Mouse (Mus musculus) embryonic facial prominence, embryonic 12.5 days (tissue): ENCODE data around the gene Wrap53. TPM values are rescaled to one million over a fixed set of nuclear protein-coding genes. Genes with fewer than 3 reads are reported as not detected.

Source experiments
- polyA plus RNA-seq: library from polyadenylated mRNA; unstranded; fragments of >200 nt; fragmentation: Nextera tagmentation; extraction: Ambion mirVana; gene quantifications from 2 replicates; pipeline ENCODE4 v1.2.1, GENCODE M21; 2016

The Wrap53 gene
- polyA plus RNA-seq, 1 experiment from 2014 or later: 29.4 TPM

Other genes with a start within 250 kb of the Wrap53 start
- 24.1 and 25.0 TPM in 2 replicates for gene Rnf227, start 239.8 kb downstream of the Wrap53 start, polyA plus RNA-seq
- 130 and 135 TPM in 2 replicates for gene Chd3, start 210.8 kb downstream of the Wrap53 start, polyA plus RNA-seq
- gene Naa38, start 184.8 kb downstream of the Wrap53 start, polyA plus RNA-seq: 126 and 129 TPM in 2 replicates
- 44.6 and 50.0 TPM in 2 replicates for gene Cyb5d1, start 184.6 kb downstream of the Wrap53 start, polyA plus RNA-seq
- 18.1 and 21.3 TPM in 2 replicates for gene Tmem88, start 182.0 kb downstream of the Wrap53 start, polyA plus RNA-seq
- 42.3 and 43.4 TPM in 2 replicates for gene Kdm6b, start 166.6 kb downstream of the Wrap53 start, polyA plus RNA-seq
- gene Dnah2, start 31.1 kb downstream of the Wrap53 start, polyA plus RNA-seq: 2.4 and 2.8 TPM in 2 replicates
- 57.0 and 61.9 TPM in 2 replicates for gene Efnb3, start 20.1 kb downstream of the Wrap53 start, polyA plus RNA-seq
- gene Trp53, start 104 bp upstream of the Wrap53 start, polyA plus RNA-seq: 159 and 161 TPM in 2 replicates
- 4.2 and 5.3 TPM in 2 replicates for gene Atp1b2, start 25.7 kb upstream of the Wrap53 start, polyA plus RNA-seq
- not detected in 2 replicates for gene Shbg, start 37.6 kb upstream of the Wrap53 start, polyA plus RNA-seq
- 25.4 and 25.8 TPM in 2 replicates for gene Sat2, start 41.8 kb upstream of the Wrap53 start, polyA plus RNA-seq
- 52.2 and 58.4 TPM in 2 replicates for gene Fxr2, start 52.7 kb upstream of the Wrap53 start, polyA plus RNA-seq
- 0.36 TPM in 1 of 2 replicates, not detected in the other for gene Sox15, start 75.1 kb upstream of the Wrap53 start, polyA plus RNA-seq
- 63.3 and 67.9 TPM in 2 replicates for gene Mpdu1, start 82.4 kb upstream of the Wrap53 start, polyA plus RNA-seq
- gene Cd68, start 85.9 kb upstream of the Wrap53 start, polyA plus RNA-seq: 8.0 and 8.5 TPM in 2 replicates
- 561 and 632 TPM in 2 replicates for gene Eif4a1, start 92.2 kb upstream of the Wrap53 start, polyA plus RNA-seq
- 134 and 147 TPM in 2 replicates for gene Senp3, start 101.8 kb upstream of the Wrap53 start, polyA plus RNA-seq
- 0.50 TPM in 2 replicates for gene Tnfsf13, start 105.5 kb upstream of the Wrap53 start, polyA plus RNA-seq
- 3.1 and 3.9 TPM in 2 replicates for gene Tnfsf12, start 115.6 kb upstream of the Wrap53 start, polyA plus RNA-seq
- 2.5 and 3.5 TPM in 2 replicates for gene Tnfsfm13, start 115.8 kb upstream of the Wrap53 start, polyA plus RNA-seq
- 27.9 and 32.7 TPM in 2 replicates for gene Polr2a, start 178.4 kb upstream of the Wrap53 start, polyA plus RNA-seq
- gene Slc35g3, start 181.7 kb upstream of the Wrap53 start, polyA plus RNA-seq: not detected in 2 replicates
- 2.1 and 2.4 TPM in 2 replicates for gene Zbtb4, start 185.7 kb upstream of the Wrap53 start, polyA plus RNA-seq
- 11.1 and 11.9 TPM in 2 replicates for gene Chrnb1, start 215.7 kb upstream of the Wrap53 start, polyA plus RNA-seq
- gene Fgf11, start 221.6 kb upstream of the Wrap53 start, polyA plus RNA-seq: 1.7 and 2.2 TPM in 2 replicates
- gene Tmem102, start 225.4 kb upstream of the Wrap53 start, polyA plus RNA-seq: 2.9 and 3.0 TPM in 2 replicates
- not detected in 2 replicates for gene Gm39566, start 235.0 kb upstream of the Wrap53 start, polyA plus RNA-seq
- not detected in 2 replicates for gene Spem2, start 238.2 kb upstream of the Wrap53 start, polyA plus RNA-seq
- 0.29 and 0.58 TPM in 2 replicates for gene Spem1, start 241.9 kb upstream of the Wrap53 start, polyA plus RNA-seq